Comparison of ENCODE assay signal across 11 mouse cellular contexts in the genomic region with DNA sequence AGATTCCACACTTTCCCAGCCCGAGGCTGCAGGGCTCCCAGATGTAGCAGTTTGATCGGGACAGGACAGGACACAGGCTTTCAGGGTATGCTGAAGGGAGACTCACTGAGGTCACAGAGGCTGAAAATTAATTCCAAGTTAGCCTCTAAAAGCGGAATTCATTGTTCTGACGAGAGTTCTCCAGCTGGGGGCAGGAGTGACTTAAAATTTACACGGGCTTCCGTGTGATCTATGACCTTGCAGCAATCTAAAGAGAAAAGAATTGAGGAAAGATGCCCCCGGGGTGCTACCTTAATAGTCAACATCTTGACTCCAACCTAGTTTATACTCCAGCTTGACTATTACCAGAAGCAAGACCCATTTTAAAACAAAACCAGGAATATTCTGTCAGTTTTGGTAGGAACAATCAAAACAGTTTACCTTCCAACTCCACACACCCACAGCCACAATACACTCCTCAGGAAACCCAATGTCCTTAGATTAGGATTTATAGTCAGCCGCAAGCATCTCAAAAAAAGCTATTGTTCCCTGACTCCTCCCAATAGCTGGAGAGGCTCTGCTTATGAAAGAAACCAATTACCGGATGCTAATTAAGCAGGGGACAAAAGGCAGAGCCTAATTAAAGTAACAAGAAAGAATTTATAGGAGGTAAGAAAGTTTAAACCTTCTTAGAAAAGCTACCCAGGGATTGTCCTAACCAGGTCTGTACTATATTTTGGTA. TPM values are rescaled to one million over a fixed set of nuclear protein-coding genes. Genes with fewer than 3 reads are reported as not detected.
A peak's percentile ranks its signal among the peaks of the same experiment; 100 is the strongest.
DNase-seq lines count a peak whose midpoint lies in the region; ATAC-seq and TF ChIP-seq lines count a peak whose summit lies in the region.
"Had no signal": no experiment of that assay in that cellular context is flagged by ENCODE, and none has a peak within 500 bp of the region (broad histone marks: within the 10 kb centered on the region; RNA-seq: fewer than 3 reads in every experiment).

No protein-coding gene starts in this region.

- H3K4me2 ChIP-seq in heart, embryonic 16.5 days (ENCODE audit: low read depth, low read length) = no peak overlapping the region
- H3K4me2 ChIP-seq: embryonic facial prominence, embryonic 12.5 days; limb, embryonic 13.5 days had no signal

- 16% methylated on average over 9 of the region's 9 CpGs for WGBS in heart, embryonic 16.5 days
- WGBS in heart, embryonic 10.5 days = 15% methylated on average over 9 of the region's 9 CpGs

- H3K4me3 ChIP-seq in heart, embryonic 16.5 days (ENCODE audit: low read length) = no peak overlapping the region
- no peak overlapping the region for H3K4me3 ChIP-seq in heart, embryonic 10.5 days
- no peak overlapping the region for H3K4me3 ChIP-seq in ES-Bruce4 (ENCODE audit: low read depth, low read length)
- H3K4me3 ChIP-seq: embryonic facial prominence, embryonic 12.5 days; limb, embryonic 13.5 days had no signal

- DNase-seq in heart, embryonic 10.5 days (ENCODE audit: low spot score) = no peak
- DNase-seq in 3T3-L1 (ENCODE audit: low read depth, low spot score) = peak; percentile 77
- peak; percentile 85 for DNase-seq in embryo, embryonic 10.5 days (ENCODE audit: low spot score)
- DNase-seq in kidney, postnatal 10 days = peak; percentile 81
- DNase-seq in spleen, postnatal 36 days (ENCODE audit: low spot score in 2 of 2) = no peak

- no peak for ATAC-seq in heart, embryonic 16.5 days (replicated peaks; ENCODE audit: extremely low read depth, insufficient read depth, low FRiP score)
- peak; percentile 28; the same call in 1 of the 2 replicates for ATAC-seq in neutrophil, adult 5-6 weeks (ENCODE audit: extremely low read depth, insufficient number of reproducible peaks, low FRiP score, poor library complexity, severe bottlenecking)

- no peak for TF ChIP-seq CTCF in ES-Bruce4 (IDR thresholded peaks at IDR 0.05; ENCODE audit: low read depth, low read length)

- no peak for TF ChIP-seq EP300 in ES-Bruce4 (IDR thresholded peaks at IDR 0.05; ENCODE audit: insufficient read depth, low read depth, low read length)

- H3K27ac ChIP-seq in heart, embryonic 16.5 days (ENCODE audit: low read length) = no peak overlapping the region
- H3K27ac ChIP-seq in heart, embryonic 10.5 days = no peak overlapping the region
- peak overlapping the region; percentile 99 for H3K27ac ChIP-seq in ES-Bruce4 (ENCODE audit: insufficient read depth, low read length)
- H3K27ac ChIP-seq: embryonic facial prominence, embryonic 12.5 days; limb, embryonic 13.5 days had no signal

- H3K9ac ChIP-seq in heart, embryonic 16.5 days (ENCODE audit: low read length) = peak overlapping the region; percentile 29; the same call in 1 of the 2 replicates
- H3K9ac ChIP-seq in ES-Bruce4 (ENCODE audit: low read depth, poor library complexity, severe bottlenecking) = peak overlapping the region; percentile 58
- H3K9ac ChIP-seq: embryonic facial prominence, embryonic 12.5 days; limb, embryonic 13.5 days had no signal

- peaks cover 12% of the 10 kb centered on the region for H3K4me1 ChIP-seq in heart, embryonic 16.5 days (ENCODE audit: control insufficient read depth, insufficient read depth, low read length)
- H3K4me1 ChIP-seq in heart, embryonic 10.5 days = peaks cover 22% of the 10 kb centered on the region
- peaks cover 8% of the 10 kb centered on the region for H3K4me1 ChIP-seq in ES-Bruce4 (ENCODE audit: control insufficient read depth, insufficient read depth, low read length)

- no peak for TF ChIP-seq POLR2A in ES-Bruce4 (IDR thresholded peaks at IDR 0.05; ENCODE audit: insufficient read depth, low read length)

- H3K36me3 ChIP-seq in heart, embryonic 16.5 days (ENCODE audit: control insufficient read depth, insufficient read depth) = no peaks in the 10 kb centered on the region
- H3K36me3 ChIP-seq in heart, embryonic 10.5 days = no peaks in the 10 kb centered on the region
- 0 out of 2 replicates have a peak, but pooled peaks cover under 1% of the 10 kb centered on the region for H3K36me3 ChIP-seq in ES-Bruce4 (ENCODE audit: control insufficient read depth, insufficient read depth, low read length, poor library complexity, severe bottlenecking)
- H3K36me3 ChIP-seq: embryonic facial prominence, embryonic 12.5 days; limb, embryonic 13.5 days had no signal

- H3K9me3 ChIP-seq in heart, embryonic 16.5 days (replicated peaks; ENCODE audit: control insufficient read depth, low read length) = no peaks in the 10 kb centered on the region
- H3K9me3 ChIP-seq in heart, embryonic 10.5 days = no peaks in the 10 kb centered on the region
- H3K9me3 ChIP-seq in ES-Bruce4 (replicated peaks; ENCODE audit: control insufficient read depth, insufficient read depth, low read length, poor library complexity, severe bottlenecking) = no peaks in the 10 kb centered on the region
- H3K9me3 ChIP-seq: embryonic facial prominence, embryonic 12.5 days; limb, embryonic 13.5 days had no signal

- peaks cover 3% of the 10 kb centered on the region for H3K27me3 ChIP-seq in heart, embryonic 16.5 days (ENCODE audit: control insufficient read depth, insufficient read depth, low read length)
- peaks cover 11% of the 10 kb centered on the region; the same call in 1 of the 2 replicates for H3K27me3 ChIP-seq in heart, embryonic 10.5 days (ENCODE audit: insufficient read depth, poor library complexity, severe bottlenecking)
- no peaks in the 10 kb centered on the region for H3K27me3 ChIP-seq in ES-Bruce4 (ENCODE audit: control insufficient read depth, insufficient read depth, low read length, poor library complexity, severe bottlenecking)
- H3K27me3 ChIP-seq: embryonic facial prominence, embryonic 12.5 days; limb, embryonic 13.5 days had no signal

RNA-seq across cellular contexts. Expression of a gene that starts 3.6 kb away (rescaled TPM):
- 525 and 571 TPM in 2 replicates for polyA plus RNA-seq in heart, embryonic 16.5 days (2015; fragmentation: Nextera tagmentation; extraction: Ambion mirVana)
- 402 and 508 TPM in 2 replicates for polyA plus RNA-seq in heart, embryonic 10.5 days (2016; fragmentation: Nextera tagmentation; extraction: Ambion mirVana)
- polyA plus RNA-seq in ES-Bruce4 (2011; ENCODE audit: insufficient read depth, insufficient read length, low read depth, missing spikeins) = 720 and 786 TPM in 2 replicates
- total RNA-seq in neutrophil, adult 5-6 weeks (2017) = 514 and 537 TPM in 2 replicates

RNA-seq across cellular contexts. Expression of a gene that starts 3.6 kb away (rescaled TPM):
- polyA plus RNA-seq in heart, embryonic 16.5 days (2015; fragmentation: Nextera tagmentation; extraction: Ambion mirVana) = 0.66 TPM in 1 of 2 replicates, not detected in the other
- polyA plus RNA-seq in heart, embryonic 10.5 days (2016; fragmentation: Nextera tagmentation; extraction: Ambion mirVana) = not detected in 2 replicates
- 3.1 TPM in 1 of 2 replicates, not detected in the other for polyA plus RNA-seq in ES-Bruce4 (2011; ENCODE audit: insufficient read depth, insufficient read length, low read depth, missing spikeins)
- not detected in 2 replicates for total RNA-seq in neutrophil, adult 5-6 weeks (2017)
- polyA plus RNA-seq: embryonic facial prominence, embryonic 12.5 days; limb, embryonic 13.5 days; stomach, embryonic 16.5 days had no signal

RNA-seq across cellular contexts. Expression of a gene that starts 7.7 kb away (rescaled TPM):
- 24.0 and 34.8 TPM in 2 replicates for polyA plus RNA-seq in heart, embryonic 16.5 days (2015; fragmentation: Nextera tagmentation; extraction: Ambion mirVana)
- polyA plus RNA-seq in heart, embryonic 10.5 days (2016; fragmentation: Nextera tagmentation; extraction: Ambion mirVana) = 3.6 and 12.5 TPM in 2 replicates
- polyA plus RNA-seq in ES-Bruce4 (2011; ENCODE audit: insufficient read depth, insufficient read length, low read depth, missing spikeins) = 501 and 504 TPM in 2 replicates
- 416 and 446 TPM in 2 replicates for total RNA-seq in neutrophil, adult 5-6 weeks (2017)

RNA-seq across cellular contexts. Expression of a gene that starts 9.2 kb away (rescaled TPM):
- 1.3 and 1.6 TPM in 2 replicates for polyA plus RNA-seq in heart, embryonic 16.5 days (2015; fragmentation: Nextera tagmentation; extraction: Ambion mirVana)
- 1.8 and 2.3 TPM in 2 replicates for polyA plus RNA-seq in heart, embryonic 10.5 days (2016; fragmentation: Nextera tagmentation; extraction: Ambion mirVana)
- polyA plus RNA-seq in ES-Bruce4 (2011; ENCODE audit: insufficient read depth, insufficient read length, low read depth, missing spikeins) = 1.8 and 3.9 TPM in 2 replicates
- 12.8 and 18.0 TPM in 2 replicates for total RNA-seq in neutrophil, adult 5-6 weeks (2017)

RNA-seq across cellular contexts. Expression of a gene that starts 18.1 kb away (rescaled TPM):
- polyA plus RNA-seq in heart, embryonic 16.5 days (2015; fragmentation: Nextera tagmentation; extraction: Ambion mirVana) = 12.2 and 12.4 TPM in 2 replicates
- 13.7 and 16.1 TPM in 2 replicates for polyA plus RNA-seq in heart, embryonic 10.5 days (2016; fragmentation: Nextera tagmentation; extraction: Ambion mirVana)
- 9.4 and 9.7 TPM in 2 replicates for polyA plus RNA-seq in ES-Bruce4 (2011; ENCODE audit: insufficient read depth, insufficient read length, low read depth, missing spikeins)
- total RNA-seq in neutrophil, adult 5-6 weeks (2017) = 15.0 and 17.9 TPM in 2 replicates

Comparison
In these comparisons a context has a peak if more than half of its experiments do, and no peak if none do; other contexts are left out.
1. DNase-seq: peak in 3T3-L1 (single experiment), embryo, embryonic 10.5 days (single experiment) and kidney, postnatal 10 days (single experiment); none in heart, embryonic 10.5 days (single experiment) and spleen, postnatal 36 days (0 of 2).
2. RNA of a gene that starts 7.7 kb away (polyA plus RNA-seq): 501 to 504 TPM in ES-Bruce4; 24.0 to 34.8 TPM in heart, embryonic 16.5 days and 3.6 to 12.5 TPM in heart, embryonic 10.5 days; every median in the first group is over 10 times any median in the second.